Mouse (Mus musculus) cerebellum, adult 2 months (tissue): Measurements from ENCODE around the gene Arcn1. TPM values are rescaled to one million over a fixed set of nuclear protein-coding genes. Genes with fewer than 3 reads are reported as not detected.

ENCODE experiments used
- DNase-seq, 2 experiments: peaks; one replicate each; pipeline ENCODE4 v3.0.0; 2021
- H3K27ac ChIP-seq: fragments of 200-500 bp; 2 replicates; pipeline ENCODE4 v1.5.1; 2012; ENCODE audit warnings: low read length, control low read depth, inconsistent platforms; ENCODE audit not compliant: insufficient read depth
- H3K27me3 ChIP-seq: fragments of 200-500 bp; 2 replicates; pipeline ENCODE4 v1.6.1; 2012; ENCODE audit warnings: inconsistent platforms, mild to moderate bottlenecking, low read length, moderate library complexity; ENCODE audit not compliant: control insufficient read depth, insufficient read depth
- H3K4me1 ChIP-seq: fragments of 200-500 bp; 2 replicates; pipeline ENCODE4 v1.6.1; 2011; ENCODE audit warnings: low read length; ENCODE audit not compliant: control insufficient read depth, insufficient read depth
- H3K4me3 ChIP-seq: fragments of 200-500 bp; replicated peaks from 2 replicates; pipeline ENCODE3; 2011; ENCODE audit warnings: mild to moderate bottlenecking, low read depth, low read length, control low read depth; ENCODE audit not compliant: insufficient read depth
- CTCF ChIP-seq: fragments of 200-500 bp; IDR thresholded peaks from 2 replicates; pipeline ENCODE4 v1.5.1; 2011; ENCODE audit warnings: low read depth, mild to moderate bottlenecking, control low read depth, low read length, moderate library complexity, borderline replicate concordance; ENCODE audit not compliant: insufficient read depth
- POLR2A ChIP-seq: fragments of 200-500 bp; IDR thresholded peaks from 2 replicates; pipeline ENCODE4 v1.6.1; 2011; ENCODE audit warnings: low read length, control low read depth, borderline replicate concordance; ENCODE audit not compliant: insufficient read depth
- WGBS: fragments of 180-500 bp; shearing (Covaris S2); methylation state at CpG from one replicate; pipeline ENCODE4 v1.1.7; 2018; 5-methylcytosine and 5-hydroxymethylcytosine counted together
- polyA plus RNA-seq: library from polyadenylated mRNA; depleted of rRNA; stranded (reverse); fragments of >200 nt; gene quantifications from 2 replicates; pipeline ENCODE4 v1.2.3, GENCODE M21; 2012

Arcn1 gene
- polyA plus RNA-seq, 1 experiment = 61.6 TPM

DNA sequence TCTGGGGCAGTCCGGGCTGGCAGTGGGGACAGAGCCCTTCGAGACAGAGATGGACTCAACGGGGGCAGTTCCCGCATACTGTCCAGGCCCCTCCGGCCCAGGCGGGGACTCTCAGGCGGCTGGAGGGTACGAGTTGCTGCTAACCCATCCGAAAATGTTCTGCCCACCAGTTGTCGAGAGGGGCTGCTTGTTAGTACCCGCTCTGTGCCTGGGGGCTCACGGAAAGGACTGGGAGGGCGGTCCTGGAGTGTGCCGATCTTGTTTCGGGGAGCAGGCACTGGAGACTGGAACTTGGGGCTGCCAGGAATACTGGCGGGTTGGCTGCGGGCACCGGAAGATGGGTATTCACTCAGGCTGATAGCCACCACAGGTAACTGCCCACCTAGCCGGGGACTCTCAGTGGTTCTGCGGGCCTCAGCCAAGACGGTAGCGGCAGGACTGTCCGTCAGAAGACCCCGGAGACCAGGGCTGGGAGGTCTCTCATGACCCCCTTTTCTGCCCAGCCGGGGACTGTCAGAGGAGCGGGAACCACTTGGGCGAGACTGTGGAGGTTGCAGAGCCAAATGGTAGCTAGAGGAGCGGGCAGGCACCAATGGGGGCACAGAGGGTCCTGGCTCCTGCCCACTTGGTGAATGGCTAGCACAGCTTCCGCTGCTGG lies 51.8 kb downstream of the Arcn1 start:
- Histone ChIP-seq H3K4me3 (no peak overlapping the region), H3K4me1 (peaks cover 61% of the 10 kb centered on the region), H3K27me3 (no peaks in the 10 kb centered on the region), H3K27ac (no peak overlapping the region)
- 92% methylated on average over 29 of the region's 29 CpGs for WGBS
- no peak for DNase-seq
- no peak for TF ChIP-seq POLR2A
- TF ChIP-seq CTCF = no peak

DNA sequence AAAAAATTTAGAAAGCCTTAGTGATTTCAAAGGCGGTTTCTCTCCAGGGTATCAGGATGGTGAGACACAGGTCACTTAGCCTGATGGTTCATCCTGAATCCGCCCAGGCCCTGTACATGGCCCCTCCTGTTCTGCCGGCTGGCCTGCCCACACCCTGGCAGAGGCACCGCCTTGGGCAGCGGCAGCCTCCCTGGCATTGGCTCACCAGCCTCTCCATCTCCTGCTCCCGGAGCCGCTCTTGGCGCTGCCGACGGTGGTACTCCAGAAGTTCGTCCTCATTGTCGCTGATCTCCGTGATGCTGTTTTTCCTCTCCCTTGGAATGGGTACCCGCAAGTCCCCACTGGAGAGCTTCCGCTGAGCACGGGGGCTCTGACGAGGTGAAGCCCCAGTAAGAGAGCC lies 52.5 kb downstream of the Arcn1 start:
- TF ChIP-seq POLR2A (no peak), CTCF (no peak)
- peak overlapping the region; percentile 7 for H3K4me3 ChIP-seq
- H3K4me1 ChIP-seq = peaks cover 57% of the 10 kb centered on the region
- 26% methylated on average over 17 of the region's 17 CpGs for WGBS
- DNase-seq = peak; percentile 76 to 81
- no peak overlapping the region for H3K27ac ChIP-seq
- no peaks in the 10 kb centered on the region for H3K27me3 ChIP-seq

- 73% methylated on average over 2 of the region's 2 CpGs for WGBS
- Histone ChIP-seq H3K27ac (no peak overlapping the region), H3K27me3 (no peaks in the 10 kb centered on the region), H3K4me3 (no peak overlapping the region), H3K4me1 (peaks cover 48% of the 10 kb centered on the region)
- no peak for TF ChIP-seq CTCF
- TF ChIP-seq POLR2A = no peak
- DNase-seq = no peak
These were observed 54.1 kb downstream of the Arcn1 start for GRCm38 (mm10) chr9:44713574-44713973.

DNA sequence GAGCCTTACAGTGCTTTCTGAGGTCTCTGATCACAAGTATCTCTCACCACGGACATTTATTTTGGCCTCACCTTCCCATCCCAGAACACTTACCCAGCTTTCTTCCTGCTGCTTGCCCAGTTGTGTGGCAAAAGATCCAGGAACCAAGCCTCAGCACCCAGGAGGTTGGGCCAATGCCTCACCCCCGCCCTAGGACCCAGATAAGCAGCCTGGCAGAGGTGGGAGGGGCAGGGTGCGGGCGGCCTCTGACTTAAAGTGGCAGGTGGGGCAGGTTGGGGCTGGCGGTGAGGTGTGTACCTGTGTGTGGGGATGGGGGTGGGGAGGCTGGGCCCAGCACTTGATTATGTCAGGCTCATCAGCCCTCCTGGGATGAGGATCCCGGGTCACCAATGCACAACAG lies 54.6 kb downstream of the Arcn1 start:
- no peak for TF ChIP-seq POLR2A
- TF ChIP-seq CTCF = no peak
- Histone ChIP-seq H3K4me3 (no peak overlapping the region), H3K27me3 (no peaks in the 10 kb centered on the region), H3K4me1 (peaks cover 46% of the 10 kb centered on the region), H3K27ac (no peak overlapping the region)
- no peak for DNase-seq
- WGBS = 87% methylated on average over 6 of the region's 6 CpGs

GRCm38 (mm10) chr9:44711602-44712001 lies 56.0 kb downstream of the Arcn1 start:
- Histone ChIP-seq H3K4me1 (peaks cover 31% of the 10 kb centered on the region), H3K27me3 (no peaks in the 10 kb centered on the region), H3K4me3 (no peak overlapping the region), H3K27ac (no peak overlapping the region)
- DNase-seq = no peak
- 54% methylated on average over 17 of the region's 17 CpGs for WGBS
- no peak for TF ChIP-seq POLR2A
- TF ChIP-seq CTCF = no peak

DNA sequence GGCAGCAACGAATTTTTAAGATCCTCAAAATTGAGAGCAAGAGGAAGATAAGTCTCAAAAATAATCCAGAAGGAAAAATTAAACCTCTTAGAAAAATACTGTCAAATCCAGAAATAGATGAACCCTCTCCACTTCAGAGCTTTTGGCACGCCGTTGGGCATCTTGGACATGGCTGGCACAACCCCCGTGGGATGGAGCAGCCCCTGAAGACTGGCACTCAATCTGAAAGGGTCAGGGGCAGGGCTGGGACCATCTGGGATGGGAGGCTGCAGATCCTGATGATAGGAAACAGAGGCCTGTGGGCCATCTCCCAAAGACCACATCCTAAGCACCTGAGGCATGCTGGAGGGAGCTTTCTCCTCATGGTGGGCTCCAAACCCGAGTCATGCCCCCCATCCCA lies 57.4 kb downstream of the Arcn1 start:
- Histone ChIP-seq H3K27me3 (no peaks in the 10 kb centered on the region), H3K4me3 (no peak overlapping the region), H3K4me1 (peaks cover 17% of the 10 kb centered on the region), H3K27ac (no peak overlapping the region)
- no peak for DNase-seq
- TF ChIP-seq POLR2A = no peak
- no peak for TF ChIP-seq CTCF
- WGBS = 41% methylated on average over 5 of the region's 5 CpGs

DNA sequence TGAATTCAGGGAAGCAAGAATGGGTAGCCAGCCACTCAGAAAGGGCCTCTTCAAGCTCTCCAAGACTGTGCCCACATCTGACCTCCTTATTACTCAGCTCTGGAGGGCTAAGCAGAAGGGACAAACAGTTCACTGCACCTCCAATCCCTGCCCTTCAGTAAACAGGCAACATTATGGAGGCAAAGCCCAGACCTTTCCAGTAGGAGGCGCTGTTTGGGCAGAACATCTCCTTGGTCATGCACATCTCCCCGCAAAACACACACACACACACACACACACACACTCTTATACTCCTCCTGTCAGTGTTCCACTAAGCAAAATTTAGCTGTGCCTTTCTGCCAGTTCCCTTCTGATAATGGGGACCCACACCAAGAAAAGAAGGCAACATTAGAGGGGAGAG lies 58.0 kb downstream of the Arcn1 start:
- no peak overlapping the region for H3K4me3 ChIP-seq
- DNase-seq = no peak

GRCm38 (mm10) chr9:44708925-44709324 lies 58.7 kb downstream of the Arcn1 start:
- Histone ChIP-seq H3K27ac (no peak overlapping the region), H3K4me1 (peaks cover 17% of the 10 kb centered on the region), H3K4me3 (no peak overlapping the region), H3K27me3 (no peaks in the 10 kb centered on the region)
- WGBS = 41% methylated on average over 6 of the region's 6 CpGs
- no peak for DNase-seq
- TF ChIP-seq CTCF (no peak), POLR2A (no peak)

More for the DNA sequence above, 58.0 kb downstream of the Arcn1 start:
- Histone ChIP-seq H3K27ac (no peak overlapping the region), H3K27me3 (no peaks in the 10 kb centered on the region), H3K4me1 (peaks cover 17% of the 10 kb centered on the region)
- 52% methylated on average over 2 of the region's 2 CpGs for WGBS
- TF ChIP-seq CTCF (peak; percentile 64; the same call in 1 of the 2 replicates), POLR2A (no peak)
